Mouse (Mus musculus) neural tube, embryonic 14.5 days (tissue): ENCODE measurements at regions not wholly inside any gene's neighbourhood (a gene's known extent, or its start where the extent isn't known, plus 50 kb on each side); places are given as distances from the start of the nearest gene placed in this dataset.

Experiments
- ATAC-seq: fragments of 200-750 bp; cut with Nextera tagmentation; 2 replicates; pipeline ENCODE4 v1.8.0; 2017; ENCODE audit warnings: low read depth, mild to moderate bottlenecking, moderate TSS enrichment, moderate library complexity
- H3K27ac ChIP-seq: fragments of 300-500 bp; sonication (generic); 2 replicates; pipeline ENCODE4 v1.5.1; 2014; ENCODE audit warnings: low read depth, mild to moderate bottlenecking, control low read depth, low read length, moderate library complexity, mixed read lengths
- H3K27me3 ChIP-seq: fragments of 300-500 bp; sonication (generic); 2 replicates; pipeline ENCODE4 v1.6.1; 2014; ENCODE audit warnings: low read length; ENCODE audit not compliant: control insufficient read depth, insufficient read depth
- H3K36me3 ChIP-seq: fragments of 300-500 bp; sonication (generic); 2 replicates; pipeline ENCODE4 v1.6.1; 2014; ENCODE audit warnings: low read length, mixed read lengths; ENCODE audit not compliant: control insufficient read depth, insufficient read depth
- H3K4me1 ChIP-seq: fragments of 300-500 bp; sonication (generic); 2 replicates; pipeline ENCODE4 v1.6.1; 2014; ENCODE audit warnings: low read length; ENCODE audit not compliant: control insufficient read depth, insufficient read depth
- H3K4me2 ChIP-seq: fragments of 300-500 bp; sonication (generic); 2 replicates; pipeline ENCODE4 v1.6.1; 2014; ENCODE audit warnings: mild to moderate bottlenecking, low read depth, low read length, control low read depth
- H3K4me3 ChIP-seq: fragments of 300-500 bp; sonication (generic); 2 replicates; pipeline ENCODE4 v1.5.1; 2014; ENCODE audit warnings: low read depth, low read length, control low read depth, mixed read lengths
- H3K9ac ChIP-seq: fragments of 300-500 bp; sonication (generic); replicated peaks from 2 replicates; pipeline ENCODE4 v1.6.1; 2014; ENCODE audit warnings: low read depth, mild to moderate bottlenecking, control low read depth, low read length, mixed read lengths
- H3K9me3 ChIP-seq: fragments of 300-500 bp; sonication (generic); 2 replicates; pipeline ENCODE4 v1.6.1; 2016; ENCODE audit warnings: low read length; ENCODE audit not compliant: control insufficient read depth
- WGBS: fragments of 180-500 bp; shearing (Covaris S2); extraction: QIAGEN DNeasy Blood & Tissue Kit; methylation state at CpG from one replicate; pipeline ENCODE4 v1.1.7; 2014; 5-methylcytosine and 5-hydroxymethylcytosine counted together

DNA sequence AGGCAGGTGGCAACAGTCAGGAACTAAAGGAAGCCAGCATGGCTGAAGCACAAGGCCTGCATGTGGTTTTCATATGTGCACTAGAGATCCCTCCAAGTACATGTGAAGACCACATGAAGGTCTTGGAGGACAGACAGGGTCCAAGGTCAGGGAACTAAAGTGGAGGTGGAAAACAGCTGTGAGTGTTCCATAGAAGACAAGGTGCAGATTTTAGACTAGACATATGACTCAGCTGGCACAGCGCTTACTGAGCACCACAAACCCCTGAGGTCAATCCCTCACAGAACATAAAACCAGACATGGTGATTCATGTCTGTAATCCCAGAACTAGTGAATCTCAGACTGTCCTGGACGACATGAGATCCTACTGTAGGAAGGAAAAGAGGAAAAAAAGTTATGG lies 75.3 kb upstream of the Rnf152 start:
- ATAC-seq = no peak
- Histone ChIP-seq H3K4me3 (no peak overlapping the region), H3K4me2 (no peak overlapping the region), H3K36me3 (no peaks in the 10 kb centered on the region), H3K4me1 (no peaks in the 10 kb centered on the region), H3K9ac (no peak overlapping the region), H3K27ac (no peak overlapping the region), H3K9me3 (no peaks in the 10 kb centered on the region), H3K27me3 (no peaks in the 10 kb centered on the region)
- WGBS = 71% methylated on average over 2 of the region's 2 CpGs

DNA sequence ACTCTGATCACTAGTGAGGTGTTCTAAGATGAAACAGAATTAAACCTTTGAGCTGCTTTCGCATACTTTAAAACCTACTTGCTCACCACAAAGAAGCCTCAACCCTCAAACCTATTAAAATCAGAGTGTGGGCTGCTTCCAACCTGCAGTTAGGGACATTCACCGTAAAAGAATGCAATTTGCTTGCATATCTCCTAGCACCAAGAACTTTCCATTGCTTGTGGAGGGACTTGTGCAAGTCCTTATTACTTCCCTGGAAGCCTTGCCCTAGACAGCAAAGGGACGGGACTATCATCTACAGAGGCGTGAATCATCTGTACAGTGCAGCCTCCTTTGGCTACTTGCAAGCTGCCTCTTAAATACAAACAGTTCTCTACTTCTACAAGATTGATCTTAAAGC lies 74.2 kb upstream of the Rnf152 start:
- Histone ChIP-seq H3K36me3 (no peaks in the 10 kb centered on the region), H3K27me3 (no peaks in the 10 kb centered on the region), H3K27ac (no peak overlapping the region), H3K4me2 (no peak overlapping the region), H3K4me1 (no peaks in the 10 kb centered on the region), H3K9ac (no peak overlapping the region), H3K4me3 (no peak overlapping the region), H3K9me3 (no peaks in the 10 kb centered on the region)
- ATAC-seq = no peak
- WGBS = 92% methylated on average over 4 of the region's 4 CpGs

DNA sequence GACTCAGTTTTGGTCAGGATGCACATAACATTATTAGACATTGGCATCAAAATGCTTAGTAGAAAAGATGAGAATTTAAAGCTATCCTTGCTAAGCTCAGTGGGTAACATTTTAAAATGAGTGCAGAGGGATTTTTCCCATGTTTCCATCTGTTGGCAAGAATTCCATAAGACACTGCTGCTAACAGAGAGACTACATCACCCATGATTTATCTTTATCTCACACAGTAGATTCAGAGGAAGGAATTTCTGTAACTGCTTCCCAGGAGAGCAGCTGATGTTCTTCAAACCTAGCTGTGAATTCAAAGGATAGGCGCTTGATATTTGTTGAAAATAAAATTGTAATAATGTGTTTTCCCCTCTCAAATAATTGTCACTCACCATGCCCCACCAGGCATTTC lies 71.7 kb upstream of the Rnf152 start:
- H3K9ac ChIP-seq = no peak overlapping the region
- H3K27me3 ChIP-seq = no peaks in the 10 kb centered on the region
- no peaks in the 10 kb centered on the region for H3K9me3 ChIP-seq
- ATAC-seq = no peak
- H3K36me3 ChIP-seq = no peaks in the 10 kb centered on the region
- H3K4me2 ChIP-seq = no peak overlapping the region
- H3K4me1 ChIP-seq = no peaks in the 10 kb centered on the region
- no peak overlapping the region for H3K4me3 ChIP-seq
- no peak overlapping the region for H3K27ac ChIP-seq
- 73% methylated on average over 1 of the region's 1 CpGs for WGBS

DNA sequence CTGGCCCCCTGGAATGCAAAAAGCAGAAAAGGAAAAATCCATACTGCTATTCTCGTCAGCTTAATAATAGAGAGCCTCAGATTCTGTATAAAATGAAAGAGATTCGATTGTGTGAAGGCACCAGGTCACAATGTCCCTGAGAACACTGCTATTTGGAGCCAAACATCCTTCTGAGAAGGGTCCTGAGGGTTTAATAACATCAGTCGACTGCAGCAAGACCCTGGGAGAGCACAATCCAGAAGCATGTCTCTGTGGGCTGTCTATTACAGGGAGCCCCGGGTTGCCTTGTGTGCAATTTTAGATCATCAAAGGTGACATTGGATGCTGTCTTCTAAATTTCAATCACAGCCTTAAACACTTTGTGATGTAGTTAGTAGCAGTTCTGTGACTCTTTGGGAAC lies 69.6 kb upstream of the Rnf152 start:
- no peak for ATAC-seq
- no peak overlapping the region for H3K4me2 ChIP-seq
- WGBS = 54% methylated on average over 4 of the region's 4 CpGs

DNA sequence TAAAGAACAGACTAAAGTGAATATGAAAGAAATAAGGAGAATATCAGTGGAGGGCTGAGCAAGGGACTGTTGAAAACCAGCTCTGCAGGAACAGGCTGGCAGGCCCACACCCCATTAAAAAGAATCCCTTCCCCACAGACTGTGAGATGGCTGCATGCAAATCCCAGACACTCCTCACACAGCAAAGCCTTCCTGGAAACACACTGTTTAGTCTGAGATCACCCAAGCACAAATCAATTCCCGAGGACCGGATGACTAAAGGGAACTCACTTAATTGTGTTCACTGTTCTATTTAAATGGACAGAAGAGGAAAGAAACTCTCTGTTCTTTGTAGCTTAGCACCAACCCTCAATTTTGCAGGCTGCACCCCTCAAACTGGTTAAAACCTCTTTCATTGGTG lies 66.9 kb upstream of the Rnf152 start:
- no peak overlapping the region for H3K4me3 ChIP-seq
- no peak overlapping the region for H3K4me2 ChIP-seq
- no peaks in the 10 kb centered on the region for H3K36me3 ChIP-seq
- no peak overlapping the region for H3K27ac ChIP-seq
- 31% methylated on average over 2 of the region's 2 CpGs for WGBS
- H3K4me1 ChIP-seq = no peaks in the 10 kb centered on the region
- H3K9ac ChIP-seq = no peak overlapping the region
- H3K27me3 ChIP-seq = no peaks in the 10 kb centered on the region
- peak; percentile 60; the same call in 1 of the 2 replicates for ATAC-seq
- no peaks in the 10 kb centered on the region for H3K9me3 ChIP-seq

More for the DNA sequence above, 69.6 kb upstream of the Rnf152 start:
- H3K4me1 ChIP-seq = no peaks in the 10 kb centered on the region
- H3K27me3 ChIP-seq = no peaks in the 10 kb centered on the region
- H3K9ac ChIP-seq = no peak overlapping the region
- no peaks in the 10 kb centered on the region for H3K9me3 ChIP-seq
- H3K36me3 ChIP-seq = no peaks in the 10 kb centered on the region
- no peak overlapping the region for H3K4me3 ChIP-seq
- H3K27ac ChIP-seq = no peak overlapping the region

DNA sequence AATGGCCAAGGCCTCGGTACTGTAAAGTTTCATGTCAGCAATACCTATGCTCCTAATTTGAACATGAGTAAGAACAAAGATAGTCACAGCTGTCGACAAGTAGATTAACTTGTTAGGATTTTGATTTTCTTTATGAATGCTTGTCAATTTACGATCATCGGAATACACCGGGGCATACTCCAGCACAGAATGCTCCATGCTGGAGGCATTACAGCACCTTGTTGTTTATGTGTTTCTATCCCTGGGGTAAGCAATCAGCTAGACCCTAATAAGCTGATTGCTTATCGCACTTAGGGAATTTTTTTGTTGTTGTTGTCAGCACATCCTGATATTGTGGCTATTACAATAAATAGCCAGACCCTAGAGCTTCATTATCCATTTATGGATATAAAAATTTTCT lies 66.4 kb upstream of the Rnf152 start:
- WGBS = 82% methylated on average over 6 of the region's 6 CpGs
- ATAC-seq = 0 out of 2 replicates have a peak, but pooled peaks have one; percentile 53

DNA sequence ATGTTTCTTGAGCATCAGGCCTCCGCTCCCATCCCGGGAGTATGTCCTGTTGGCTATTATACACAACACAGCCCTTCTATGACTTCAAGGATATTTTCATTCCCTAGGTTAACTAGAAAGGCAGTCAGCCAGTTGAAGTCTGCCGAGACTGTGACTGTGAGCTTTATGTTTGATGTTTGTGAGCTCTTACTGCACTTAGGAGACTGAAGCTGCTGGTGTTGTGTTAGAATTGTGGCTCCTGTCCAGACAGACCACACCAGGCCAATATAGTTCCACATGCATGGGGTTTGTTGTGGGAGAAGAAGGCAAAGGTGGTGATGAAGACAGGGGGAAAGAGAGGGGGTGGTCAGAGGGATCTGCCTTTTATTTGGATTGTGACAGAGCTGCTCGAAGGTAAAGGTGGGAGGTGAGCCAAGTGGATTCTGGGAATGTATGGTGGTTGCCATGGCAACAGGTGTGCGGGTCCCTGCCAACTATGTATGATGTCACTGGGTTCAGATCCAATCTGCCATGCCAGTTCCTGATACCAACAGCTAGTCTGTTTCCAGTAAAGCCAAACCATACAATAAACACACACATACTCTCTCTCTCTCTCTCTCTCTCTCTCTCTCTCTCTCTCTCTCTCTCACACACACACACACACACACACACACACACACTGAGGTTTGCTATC lies 64.0 kb upstream of the Rnf152 start:
- Histone ChIP-seq H3K27ac (no peak overlapping the region), H3K9ac (no peak overlapping the region), H3K27me3 (no peaks in the 10 kb centered on the region), H3K36me3 (no peaks in the 10 kb centered on the region), H3K9me3 (no peaks in the 10 kb centered on the region), H3K4me2 (no peak overlapping the region), H3K4me3 (no peak overlapping the region), H3K4me1 (no peaks in the 10 kb centered on the region)
- ATAC-seq = no peak
- WGBS = 91% methylated on average over 5 of the region's 5 CpGs

More for the DNA sequence above, 66.4 kb upstream of the Rnf152 start:
- Histone ChIP-seq H3K9me3 (no peaks in the 10 kb centered on the region), H3K4me1 (no peaks in the 10 kb centered on the region), H3K4me2 (no peak overlapping the region), H3K27me3 (no peaks in the 10 kb centered on the region), H3K4me3 (no peak overlapping the region), H3K27ac (no peak overlapping the region), H3K36me3 (no peaks in the 10 kb centered on the region), H3K9ac (no peak overlapping the region)
